Mouse (Mus musculus): Measurements from ENCODE around the gene Nol11. TPM values are rescaled to one million over a fixed set of nuclear protein-coding genes. Genes with fewer than 3 reads are reported as not detected.

The Nol11 gene
- 45.4 and 45.6 TPM in 2 replicates for polyA plus RNA-seq (2016; fragmentation: Nextera tagmentation; extraction: Ambion mirVana)

- Histone ChIP-seq H3K27ac (ENCODE audit: poor library complexity, severe bottlenecking) (peak within 1 kb of the TSS; percentile 71), H3K4me1 (replicated peaks) (peaks cover 5% of the 10 kb centered on the region), H3K9me3 (replicated peaks) (no peaks in the 10 kb centered on the region), H3K27me3 (replicated peaks) (no peaks in the 10 kb centered on the region), H3K4me3 (peak within 1 kb of the TSS; percentile 92), H3K4me2 (peak within 1 kb of the TSS; percentile 92), H3K9ac (peak within 1 kb of the TSS; percentile 92), H3K36me3 (peaks cover 22% of the 10 kb centered on the region)
- ATAC-seq (ENCODE audit: insufficient number of reproducible peaks, low FRiP score) = peak; percentile 96
- WGBS = under 1% methylated on average over 62 of the region's 62 CpGs
Observed at GRCm38 (mm10) chr11:107188565-107189552, at the start of gene Nol11. Gene Nol11 (minus strand): TSS chr11:107189381.

DNA sequence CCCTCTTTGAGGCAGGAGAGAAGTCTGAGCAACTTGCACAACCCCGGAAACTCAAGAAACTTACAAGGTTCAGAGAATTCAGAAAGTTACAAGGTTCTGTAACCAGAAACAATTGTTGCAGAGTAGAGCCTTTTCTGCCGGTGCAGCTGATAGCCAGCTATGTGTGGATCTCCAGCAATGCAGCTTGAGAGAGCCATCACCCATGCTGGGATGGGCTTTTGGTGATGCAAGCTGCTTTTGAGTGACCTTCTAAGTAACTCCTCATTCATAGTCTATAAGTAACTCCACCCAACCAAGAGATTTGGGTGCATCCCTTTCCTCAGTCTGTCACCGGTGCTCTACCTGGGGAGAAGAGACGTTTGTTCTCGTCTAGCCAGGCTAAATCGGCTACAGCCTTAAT is 49.3 kb upstream of the Nol11 start:
- Histone ChIP-seq H3K9me3 (replicated peaks) (no peaks in the 10 kb centered on the region), H3K4me3 (no peak overlapping the region), H3K27ac (ENCODE audit: poor library complexity, severe bottlenecking) (no peak overlapping the region), H3K4me2 (no peak overlapping the region), H3K27me3 (replicated peaks) (no peaks in the 10 kb centered on the region), H3K4me1 (replicated peaks) (peaks cover 4% of the 10 kb centered on the region; the same call in 1 of the 2 replicates), H3K36me3 (no peaks in the 10 kb centered on the region), H3K9ac (no peak overlapping the region)
- ATAC-seq (ENCODE audit: insufficient number of reproducible peaks, low FRiP score) = no peak
- 82% methylated on average over 6 of the region's 6 CpGs for WGBS

DNA sequence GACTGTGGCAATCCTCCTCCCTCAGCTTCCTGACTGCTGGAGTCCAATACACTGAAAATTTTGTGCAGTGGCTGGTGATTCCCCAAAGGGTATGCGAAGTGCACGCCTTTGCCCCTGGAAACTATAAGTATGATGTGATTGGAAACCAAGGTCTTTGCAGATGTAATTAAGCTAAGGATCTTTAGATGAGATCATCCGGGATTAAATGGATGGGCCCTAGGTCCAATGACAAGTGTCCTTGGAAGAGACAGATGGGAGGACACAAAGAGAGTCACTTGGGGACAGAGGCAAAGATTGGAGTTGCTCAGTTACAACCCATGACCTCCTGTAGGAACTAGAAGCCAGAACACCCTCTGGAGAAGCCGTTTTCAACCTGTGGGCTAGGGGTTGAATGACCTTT is 48.4 kb upstream of the Nol11 start:
- ATAC-seq (ENCODE audit: insufficient number of reproducible peaks, low FRiP score) = no peak
- H3K36me3 ChIP-seq = no peaks in the 10 kb centered on the region
- H3K27me3 ChIP-seq (replicated peaks) = no peaks in the 10 kb centered on the region
- H3K4me3 ChIP-seq = no peak overlapping the region
- H3K9me3 ChIP-seq (replicated peaks) = no peaks in the 10 kb centered on the region
- H3K4me2 ChIP-seq = no peak overlapping the region
- no peak overlapping the region for H3K27ac ChIP-seq (ENCODE audit: poor library complexity, severe bottlenecking)
- no peak overlapping the region for H3K9ac ChIP-seq
- WGBS = 91% methylated on average over 4 of the region's 4 CpGs
- peaks cover 4% of the 10 kb centered on the region; the same call in 1 of the 2 replicates for H3K4me1 ChIP-seq (replicated peaks)

- Histone ChIP-seq H3K9me3 (replicated peaks) (0 out of 2 replicates have a peak, but pooled peaks cover 1% of the 10 kb centered on the region), H3K27ac (ENCODE audit: poor library complexity, severe bottlenecking) (no peak overlapping the region), H3K9ac (no peak overlapping the region), H3K4me1 (replicated peaks) (peaks cover 4% of the 10 kb centered on the region; the same call in 1 of the 2 replicates), H3K4me2 (no peak overlapping the region), H3K4me3 (no peak overlapping the region), H3K36me3 (peaks cover 1% of the 10 kb centered on the region; the same call in 1 of the 2 replicates), H3K27me3 (replicated peaks) (no peaks in the 10 kb centered on the region)
- no peak for ATAC-seq (ENCODE audit: insufficient number of reproducible peaks, low FRiP score)
- WGBS = 80% methylated on average over 5 of the region's 5 CpGs
Observed at GRCm38 (mm10) chr11:107233252-107233890, 44.2 kb upstream of the Nol11 start.

DNA sequence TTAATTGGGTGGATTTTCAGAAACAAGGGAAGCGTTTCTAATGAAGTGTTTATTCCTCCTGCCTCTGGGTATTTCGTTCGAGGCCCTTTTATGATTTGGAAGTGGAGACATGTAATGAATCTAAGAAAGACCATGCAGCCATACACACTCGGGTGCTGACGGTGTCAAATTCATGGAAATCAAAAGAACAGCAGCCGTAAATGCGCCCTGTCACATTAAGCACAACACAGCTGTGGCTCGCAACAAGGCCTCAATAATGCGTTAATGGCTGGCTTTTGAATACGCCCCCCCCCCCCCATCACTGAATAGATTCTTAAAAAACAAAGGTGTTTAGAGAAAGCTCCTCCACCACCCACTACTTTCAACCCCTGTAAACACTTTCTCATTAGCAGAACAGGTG is 40.9 kb upstream of the Nol11 start:
- no peak overlapping the region for H3K4me2 ChIP-seq
- H3K27ac ChIP-seq (ENCODE audit: poor library complexity, severe bottlenecking) = no peak overlapping the region
- no peak overlapping the region for H3K4me3 ChIP-seq
- no peak overlapping the region for H3K9ac ChIP-seq
- H3K27me3 ChIP-seq (replicated peaks) = no peaks in the 10 kb centered on the region
- H3K9me3 ChIP-seq (replicated peaks) = 0 out of 2 replicates have a peak, but pooled peaks cover 3% of the 10 kb centered on the region
- 81% methylated on average over 10 of the region's 10 CpGs for WGBS
- peaks cover 8% of the 10 kb centered on the region; the same call in 1 of the 2 replicates for H3K36me3 ChIP-seq
- peaks cover 10% of the 10 kb centered on the region for H3K4me1 ChIP-seq (replicated peaks)
- no peak for ATAC-seq (ENCODE audit: insufficient number of reproducible peaks, low FRiP score)

- peaks cover 33% of the 10 kb centered on the region for H3K4me1 ChIP-seq (replicated peaks)
- no peak overlapping the region for H3K27ac ChIP-seq (ENCODE audit: poor library complexity, severe bottlenecking)
- H3K4me2 ChIP-seq = no peak overlapping the region
- 96% methylated on average over 1 of the region's 1 CpGs for WGBS
- no peaks in the 10 kb centered on the region for H3K27me3 ChIP-seq (replicated peaks)
- no peak for ATAC-seq (ENCODE audit: insufficient number of reproducible peaks, low FRiP score)
- no peak overlapping the region for H3K9ac ChIP-seq
- H3K4me3 ChIP-seq = no peak overlapping the region
- H3K9me3 ChIP-seq (replicated peaks) = 0 out of 2 replicates have a peak, but pooled peaks cover 3% of the 10 kb centered on the region
- 0 out of 2 replicates have a peak, but pooled peaks cover 8% of the 10 kb centered on the region for H3K36me3 ChIP-seq
Observed at GRCm38 (mm10) chr11:107226431-107226830, 37.2 kb upstream of the Nol11 start.

GRCm38 (mm10) chr11:107226013-107226412 is 36.8 kb upstream of the Nol11 start:
- 73% methylated on average over 10 of the region's 10 CpGs for WGBS
- no peak overlapping the region for H3K9ac ChIP-seq
- ATAC-seq (ENCODE audit: insufficient number of reproducible peaks, low FRiP score) = no peak
- H3K4me1 ChIP-seq (replicated peaks) = peaks cover 33% of the 10 kb centered on the region
- 0 out of 2 replicates have a peak, but pooled peaks cover 3% of the 10 kb centered on the region for H3K9me3 ChIP-seq (replicated peaks)
- H3K36me3 ChIP-seq = 0 out of 2 replicates have a peak, but pooled peaks cover 8% of the 10 kb centered on the region
- H3K27ac ChIP-seq (ENCODE audit: poor library complexity, severe bottlenecking) = no peak overlapping the region
- no peak overlapping the region for H3K4me2 ChIP-seq
- H3K4me3 ChIP-seq = no peak overlapping the region
- H3K27me3 ChIP-seq (replicated peaks) = no peaks in the 10 kb centered on the region

- Histone ChIP-seq H3K36me3 (0 out of 2 replicates have a peak, but pooled peaks cover 8% of the 10 kb centered on the region), H3K4me3 (no peak overlapping the region), H3K9ac (no peak overlapping the region), H3K4me2 (no peak overlapping the region), H3K4me1 (replicated peaks) (peaks cover 33% of the 10 kb centered on the region), H3K9me3 (replicated peaks) (0 out of 2 replicates have a peak, but pooled peaks cover 3% of the 10 kb centered on the region), H3K27ac (ENCODE audit: poor library complexity, severe bottlenecking) (peak overlapping the region; percentile 65), H3K27me3 (replicated peaks) (no peaks in the 10 kb centered on the region)
- no peak for ATAC-seq (ENCODE audit: insufficient number of reproducible peaks, low FRiP score)
- WGBS = 51% methylated on average over 5 of the region's 5 CpGs
Observed at GRCm38 (mm10) chr11:107225301-107225700, 36.1 kb upstream of the Nol11 start.

DNA sequence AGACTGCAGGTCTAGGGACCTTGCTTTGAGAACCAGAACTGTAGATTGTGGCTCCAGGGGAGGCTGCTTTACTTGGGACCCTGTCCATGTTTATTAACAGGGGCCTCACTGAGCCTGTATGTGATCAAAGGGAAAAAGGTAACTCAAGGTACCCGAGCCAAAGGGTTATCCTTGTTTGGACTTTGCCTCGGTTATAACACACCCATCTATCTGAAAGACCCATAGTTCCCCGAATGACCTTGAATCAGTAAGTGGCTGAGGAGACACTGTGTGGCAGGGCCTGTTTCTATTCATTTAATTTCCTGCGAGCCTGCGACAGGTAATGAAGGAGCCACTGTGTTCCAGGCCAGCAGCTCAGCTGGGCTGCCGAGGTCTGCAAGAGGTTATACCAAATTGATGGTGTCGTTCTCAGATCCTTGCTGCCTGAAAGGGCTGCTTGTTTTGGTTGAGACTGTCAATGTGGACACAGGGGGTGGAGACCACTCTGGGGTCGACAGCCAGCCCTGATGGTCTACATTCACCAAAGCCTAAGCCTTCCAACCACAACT is 34.6 kb upstream of the Nol11 start:
- Histone ChIP-seq H3K4me1 (replicated peaks) (peaks cover 33% of the 10 kb centered on the region), H3K4me2 (no peak overlapping the region), H3K4me3 (no peak overlapping the region), H3K9ac (no peak overlapping the region), H3K27ac (ENCODE audit: poor library complexity, severe bottlenecking) (no peak overlapping the region; the same call in 1 of the 2 replicates), H3K36me3 (0 out of 2 replicates have a peak, but pooled peaks cover 8% of the 10 kb centered on the region), H3K27me3 (replicated peaks) (no peaks in the 10 kb centered on the region), H3K9me3 (replicated peaks) (0 out of 2 replicates have a peak, but pooled peaks cover 3% of the 10 kb centered on the region)
- WGBS = 63% methylated on average over 8 of the region's 8 CpGs
- no peak for ATAC-seq (ENCODE audit: insufficient number of reproducible peaks, low FRiP score)

DNA sequence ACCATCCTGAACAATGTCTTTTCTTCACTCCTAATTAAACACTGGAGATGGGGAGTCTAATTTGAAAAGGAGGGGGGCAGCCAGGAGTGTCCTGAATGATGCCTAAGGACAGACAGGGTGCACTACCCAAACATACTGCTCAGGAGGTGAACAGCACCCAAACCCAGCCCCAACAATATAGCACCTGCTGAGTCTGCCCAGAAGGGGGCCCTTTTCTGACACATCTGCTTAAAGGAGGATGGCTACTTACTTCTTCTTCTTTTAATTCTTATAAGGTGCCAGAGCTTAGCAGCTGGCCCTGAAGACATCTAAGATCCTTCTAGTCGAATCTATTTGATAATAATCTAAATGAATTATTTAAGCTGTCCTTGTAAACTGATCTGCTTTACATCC is 34.0 kb upstream of the Nol11 start:
- no peak overlapping the region for H3K9ac ChIP-seq
- H3K36me3 ChIP-seq = 0 out of 2 replicates have a peak, but pooled peaks cover 5% of the 10 kb centered on the region
- no peak overlapping the region for H3K27ac ChIP-seq (ENCODE audit: poor library complexity, severe bottlenecking)
- H3K27me3 ChIP-seq (replicated peaks) = no peaks in the 10 kb centered on the region
- H3K4me2 ChIP-seq = no peak overlapping the region
- H3K9me3 ChIP-seq (replicated peaks) = 0 out of 2 replicates have a peak, but pooled peaks cover under 1% of the 10 kb centered on the region
- peaks cover 33% of the 10 kb centered on the region for H3K4me1 ChIP-seq (replicated peaks)
- 79% methylated on average over 1 of the region's 1 CpGs for WGBS
- no peak overlapping the region for H3K4me3 ChIP-seq
- no peak for ATAC-seq (ENCODE audit: insufficient number of reproducible peaks, low FRiP score)

Data from heart, embryonic 12.5 days (tissue).